Mouse (Mus musculus) natural killer cell, adult 2 months (primary cell): ENCODE data around the gene Pard3.

Source experiments
- DNase-seq, 2 experiments: peaks; one replicate each; pipeline ENCODE4 v3.0.0; 2022; ENCODE audit warnings: low spot score in 2 of 2

The Pard3 gene

DNA sequence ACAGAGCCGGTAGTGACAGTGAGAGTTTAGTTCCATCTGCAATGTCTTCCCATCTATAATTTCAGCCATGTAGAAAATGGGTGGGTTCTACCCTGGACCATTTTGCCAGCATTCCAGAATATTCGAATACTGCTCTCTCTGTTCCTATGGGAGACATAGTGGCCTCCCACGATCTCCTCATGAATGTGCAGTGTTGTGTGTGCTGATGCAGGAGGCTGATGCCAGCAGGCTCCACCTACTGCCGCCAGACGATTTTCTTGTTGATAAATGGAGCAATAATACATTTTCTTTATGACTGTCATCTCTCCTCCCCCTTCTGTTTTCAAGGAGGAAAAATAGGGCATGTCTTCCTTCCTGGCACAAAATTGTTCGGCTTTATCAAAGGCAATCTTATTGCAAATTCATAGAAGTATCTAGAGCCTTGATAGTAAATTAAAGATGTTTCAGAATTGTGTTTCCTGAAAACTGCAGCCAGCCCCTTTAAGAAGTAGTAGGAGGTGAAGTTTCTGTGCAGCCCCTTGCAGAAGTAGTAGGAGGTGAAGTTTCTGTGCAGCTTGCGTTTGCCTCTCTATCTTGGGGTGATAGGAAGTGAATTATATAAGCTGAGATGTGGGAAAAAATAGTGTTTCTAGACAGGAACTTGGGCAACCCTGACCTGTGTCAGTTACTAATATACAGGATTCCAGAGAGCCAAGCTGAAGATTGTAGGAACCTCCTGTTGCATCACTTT is 545.0 kb downstream of the Pard3 start:
- no peak for DNase-seq

- no peak for DNase-seq
Measured at GRCm38 (mm10) chr8:127609316-127609715, 545.6 kb downstream of the Pard3 start.

DNA sequence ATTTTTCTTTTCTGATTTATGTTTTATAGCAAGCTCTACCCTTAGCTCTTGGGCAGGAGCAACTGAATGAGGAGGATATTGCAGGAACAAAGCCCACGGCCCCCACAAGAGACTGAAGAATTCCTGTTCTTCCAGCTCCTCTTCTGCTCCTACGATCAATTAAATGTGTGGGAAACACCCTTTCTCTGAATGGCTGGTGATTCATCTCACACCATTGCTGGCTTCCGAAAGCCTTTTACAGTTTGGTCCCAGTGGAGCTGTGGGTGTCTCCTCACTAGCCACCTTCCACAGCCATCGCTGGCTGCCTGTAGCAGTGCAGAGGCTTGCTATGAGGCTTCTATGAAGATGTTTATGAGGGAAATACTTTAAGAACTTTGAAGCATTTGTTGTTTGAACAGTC is 550.5 kb downstream of the Pard3 start:
- no peak for DNase-seq

DNA sequence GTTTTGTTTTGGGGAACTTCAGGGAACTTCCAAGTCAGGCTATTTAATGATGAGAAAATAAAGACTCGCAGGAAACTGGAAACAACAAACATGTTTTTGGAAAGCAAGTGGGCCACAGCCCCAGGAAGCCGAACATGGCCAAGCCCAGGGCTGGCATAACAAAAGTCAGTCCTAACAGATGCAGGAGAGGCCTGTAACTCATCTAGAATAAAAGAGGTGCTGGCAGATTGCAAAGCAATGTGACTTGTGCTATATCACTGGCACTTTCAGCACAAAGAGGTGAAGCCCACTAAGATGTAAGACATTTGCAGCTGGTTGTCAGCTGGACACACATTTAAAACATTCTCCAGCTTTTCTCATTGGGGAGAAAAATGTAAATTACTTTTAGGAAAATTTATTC is 553.0 kb downstream of the Pard3 start:
- DNase-seq = no peak

DNA sequence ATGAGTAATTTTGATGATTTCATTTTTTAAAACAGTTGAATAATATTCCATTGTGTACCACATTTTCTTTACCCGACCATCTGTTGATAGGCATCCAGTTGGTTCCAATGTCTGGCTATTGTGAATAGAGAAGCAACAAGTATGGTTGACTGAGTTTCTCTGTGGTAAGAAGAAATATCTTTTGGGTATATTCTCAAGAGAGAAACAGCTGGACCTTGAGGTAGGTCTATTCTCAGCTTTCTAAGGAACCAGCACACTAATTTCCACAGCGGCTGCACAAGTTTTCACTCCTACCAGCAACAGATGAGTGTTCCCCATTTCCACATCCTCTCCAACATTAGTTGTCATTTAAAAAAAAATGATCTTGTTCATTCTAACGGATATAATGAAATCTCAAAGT is 558.4 kb downstream of the Pard3 start:
- DNase-seq = no peak

- DNase-seq = no peak
Measured at GRCm38 (mm10) chr8:127638232-127639087, 574.8 kb downstream of the Pard3 start.

GRCm38 (mm10) chr8:127639088-127639453 is 575.4 kb downstream of the Pard3 start:
- DNase-seq = no peak

DNA sequence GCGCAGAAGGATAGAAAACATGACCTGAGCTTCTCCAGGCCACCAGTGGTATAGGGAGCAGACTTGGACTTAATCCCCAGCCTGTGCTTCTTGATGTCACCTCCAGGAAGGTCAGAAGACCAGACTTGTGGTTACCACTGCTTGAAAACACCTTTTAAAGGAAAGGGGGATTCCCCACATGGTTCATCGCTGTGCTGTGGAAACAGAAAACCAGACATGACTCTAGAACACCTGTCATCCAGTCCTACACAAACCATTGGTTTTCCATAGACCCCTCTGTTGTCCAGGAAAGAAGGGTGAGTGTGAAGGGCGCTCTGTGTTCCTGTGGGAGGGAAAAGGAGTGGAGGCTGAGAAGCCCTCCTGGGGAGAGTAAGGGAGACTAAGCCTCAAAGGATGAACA is 591.9 kb downstream of the Pard3 start:
- no peak for DNase-seq
